Mouse (Mus musculus): ENCODE measurements around the gene Il11ra1.
"Not testable (repeated sequence)": the region's sequence is repeated elsewhere in the genome, so short reads cannot be mapped to it uniquely, and the experiment has no call there.

Gene Il11ra1

DNA sequence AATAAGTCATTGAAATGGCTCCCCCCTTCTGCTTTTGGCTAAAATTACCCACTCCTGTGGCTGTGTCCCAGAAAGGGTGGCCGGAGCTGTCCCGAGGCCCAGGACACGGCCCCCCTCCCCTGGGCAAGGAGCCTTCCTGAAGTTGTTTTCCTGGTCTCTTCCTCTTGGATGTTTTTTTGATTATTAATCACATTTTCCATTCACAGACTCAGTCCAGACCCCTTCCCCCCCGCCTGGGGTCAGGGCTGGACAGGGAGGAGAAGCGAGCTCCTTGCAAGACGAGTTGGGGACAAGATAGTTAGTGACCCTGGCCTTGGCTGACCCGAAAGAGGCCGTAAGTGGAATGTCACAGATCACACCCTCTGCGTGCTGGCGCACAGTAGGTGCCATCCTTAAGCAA lies at the start of gene Il11ra1:
TSS of gene Il11ra1 (plus strand) at position 207 of the 400 bp plus-strand sequence.
- not testable (repeated sequence) for DNase-seq (ENCODE audit: low spot score)

DNA sequence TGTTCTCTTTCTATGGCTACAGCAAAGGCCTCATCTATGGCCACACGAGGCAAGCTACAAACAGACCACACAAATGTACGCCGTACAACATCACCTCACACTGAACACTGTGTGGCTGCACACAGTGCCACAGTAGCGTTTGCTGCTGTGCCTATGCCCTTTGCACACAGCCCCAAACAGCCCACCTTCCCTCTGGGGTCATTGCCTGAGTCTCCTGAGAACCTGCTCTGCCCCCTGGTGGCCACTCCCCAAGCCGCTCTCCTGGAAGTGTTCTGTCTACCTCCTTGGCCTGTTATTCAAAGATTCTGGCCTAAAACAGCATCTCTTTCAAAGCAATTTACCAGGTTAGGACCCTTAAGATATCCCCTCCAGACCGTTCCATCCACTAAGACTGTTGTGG lies 46.5 kb upstream of the Il11ra1 start:
- DNase-seq (ENCODE audit: low spot score): peak; percentile 55

DNA sequence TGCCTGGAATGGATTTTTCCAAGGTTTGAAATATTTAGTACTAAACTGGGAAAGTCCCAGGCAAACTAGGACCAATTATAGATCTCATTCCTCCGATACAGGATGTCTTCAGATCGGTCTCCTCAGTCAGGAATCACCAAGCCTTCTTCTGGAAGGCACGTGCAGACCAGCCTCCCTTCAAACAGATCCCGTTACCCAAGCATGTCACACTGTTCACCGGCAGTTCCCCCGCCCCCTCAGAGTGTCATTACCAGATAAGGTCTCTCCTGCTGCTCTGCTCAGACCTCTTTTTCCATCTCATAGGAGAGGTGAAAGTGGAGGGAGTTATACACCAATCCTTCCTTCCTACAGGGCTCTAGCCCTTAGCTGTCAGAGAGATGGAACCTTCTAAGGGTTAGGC lies 46.1 kb upstream of the Il11ra1 start:
- no peak for DNase-seq (ENCODE audit: low spot score)

DNA sequence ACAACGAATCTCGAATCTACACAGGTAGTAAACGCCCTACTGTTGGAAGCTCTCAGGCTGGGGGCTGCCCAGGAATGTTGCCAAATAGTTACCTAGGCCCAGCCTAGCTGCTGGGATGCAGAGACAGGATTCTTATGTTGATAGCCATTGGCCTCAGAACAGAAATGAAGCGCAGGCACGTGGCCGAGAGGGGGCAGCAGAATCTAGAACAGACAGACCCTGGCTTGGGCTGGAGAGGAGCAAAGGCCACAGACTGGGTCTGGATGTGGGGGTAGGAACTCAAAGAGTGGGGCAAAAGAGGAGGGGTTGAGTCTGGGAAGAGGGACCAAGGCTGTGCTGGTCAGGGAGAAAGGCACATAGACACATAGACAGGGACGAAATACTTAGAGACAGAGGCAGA lies 45.6 kb upstream of the Il11ra1 start:
- peak; percentile 59 for DNase-seq (ENCODE audit: low spot score)

DNA sequence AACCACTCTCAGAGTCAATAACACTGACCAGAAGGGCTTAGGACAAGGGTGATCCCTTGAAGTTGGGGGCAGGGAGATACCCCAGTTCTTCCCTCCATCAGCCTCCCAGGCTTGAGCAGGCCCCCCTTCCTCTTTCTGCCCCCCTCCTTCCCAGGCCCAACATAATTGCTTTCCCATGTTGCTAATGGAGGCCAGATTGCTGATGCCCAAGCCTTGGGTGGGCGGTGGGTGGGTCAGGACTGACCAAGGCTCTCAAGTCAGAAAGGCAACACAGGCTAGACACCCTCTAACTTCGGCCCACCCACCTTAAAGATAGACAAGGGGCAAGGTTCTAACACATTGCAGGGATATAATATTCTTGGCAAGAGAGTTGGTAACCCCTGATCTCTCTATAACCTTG lies 44.3 kb upstream of the Il11ra1 start:
- no peak for DNase-seq (ENCODE audit: low spot score)

DNA sequence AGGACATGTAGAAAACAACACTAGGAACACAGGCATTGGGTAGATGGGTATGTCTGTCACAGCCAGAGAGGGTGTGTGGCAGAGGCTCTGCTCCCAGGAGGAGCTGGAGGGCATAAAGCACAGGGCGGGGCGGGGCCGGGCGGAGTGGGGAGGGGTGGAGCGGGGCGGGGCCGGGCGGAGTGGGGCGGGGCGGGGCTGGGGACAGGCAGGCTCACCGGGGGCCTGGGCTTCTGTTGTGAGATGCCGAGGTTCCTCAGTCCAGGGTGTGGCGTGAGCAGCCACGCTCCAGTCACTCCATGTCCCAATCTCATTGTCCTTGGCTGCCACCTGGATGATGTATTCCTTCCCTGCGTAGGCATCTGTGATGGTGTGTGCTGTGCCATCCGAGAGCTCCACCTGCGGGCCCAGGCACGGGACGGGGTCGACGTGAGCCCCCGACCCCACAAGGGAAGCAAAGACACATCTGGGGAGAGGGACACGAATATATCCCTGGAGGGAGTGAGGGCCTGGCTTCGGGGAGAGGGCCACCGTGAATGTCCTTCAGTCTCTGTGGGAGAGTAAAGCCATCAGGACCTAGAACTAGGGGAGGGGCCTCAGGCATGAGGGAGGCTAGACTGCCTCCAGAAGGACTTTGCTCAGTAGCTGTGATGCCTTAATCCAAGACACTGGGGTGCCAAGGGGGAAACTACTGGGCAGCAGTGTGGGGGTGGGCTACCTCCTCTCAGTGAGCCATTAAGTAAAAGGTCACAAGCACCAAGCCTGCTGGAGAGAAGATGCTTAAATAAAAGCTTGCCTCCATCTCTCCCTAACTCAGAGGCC lies 41.0 kb upstream of the Il11ra1 start:
- no peak for DNase-seq (ENCODE audit: low spot score)

DNA sequence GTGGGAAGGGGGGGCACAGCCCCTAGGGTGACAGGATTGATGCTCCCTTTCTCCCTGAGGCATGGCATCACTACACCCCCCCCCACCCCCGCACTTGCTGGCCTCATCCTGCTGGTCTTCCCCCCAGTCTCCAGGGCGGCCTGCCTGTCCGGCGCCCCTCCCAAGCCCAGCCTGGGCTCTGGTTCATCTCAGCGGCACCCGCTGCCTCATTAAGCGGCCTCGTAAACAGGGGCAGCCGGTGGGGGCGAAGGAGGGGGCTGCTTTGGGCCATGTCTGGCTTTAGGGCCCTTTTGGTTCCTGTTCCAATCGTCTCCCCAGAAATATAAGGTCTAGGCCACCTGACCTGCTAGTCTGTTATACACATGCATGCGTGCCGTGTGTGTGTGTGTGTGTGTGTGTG lies 40.2 kb upstream of the Il11ra1 start:
- no peak for DNase-seq (ENCODE audit: low spot score)

DNA sequence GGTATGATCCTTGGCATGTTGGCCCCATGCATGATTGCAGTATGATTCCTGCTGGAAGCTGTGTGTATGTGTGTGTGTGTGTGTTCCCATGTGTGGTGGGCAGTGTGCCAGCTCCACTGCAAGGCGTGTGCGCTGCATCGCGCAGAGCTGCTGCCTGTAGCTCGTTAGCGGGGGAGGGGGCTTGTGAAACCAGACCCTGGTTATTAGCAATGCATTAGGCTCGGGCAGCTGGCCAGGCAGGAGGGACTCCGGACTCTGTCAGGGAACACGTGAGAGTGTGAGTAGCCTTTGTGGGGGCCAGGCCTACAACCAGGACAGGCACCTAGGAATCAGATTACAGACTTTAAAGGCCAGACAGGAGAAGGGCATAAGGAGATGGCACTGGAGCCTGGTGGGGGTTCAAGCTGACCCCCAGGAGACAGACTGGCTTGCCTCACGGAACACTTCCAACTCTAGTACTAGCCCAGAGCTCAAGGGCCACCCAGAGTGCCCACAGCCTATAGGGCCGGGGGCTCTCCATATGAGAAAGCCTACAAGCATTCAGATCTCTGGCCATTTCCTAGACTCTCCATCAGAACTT lies 38.8 kb upstream of the Il11ra1 start:
- no peak for DNase-seq (ENCODE audit: low spot score)

DNA sequence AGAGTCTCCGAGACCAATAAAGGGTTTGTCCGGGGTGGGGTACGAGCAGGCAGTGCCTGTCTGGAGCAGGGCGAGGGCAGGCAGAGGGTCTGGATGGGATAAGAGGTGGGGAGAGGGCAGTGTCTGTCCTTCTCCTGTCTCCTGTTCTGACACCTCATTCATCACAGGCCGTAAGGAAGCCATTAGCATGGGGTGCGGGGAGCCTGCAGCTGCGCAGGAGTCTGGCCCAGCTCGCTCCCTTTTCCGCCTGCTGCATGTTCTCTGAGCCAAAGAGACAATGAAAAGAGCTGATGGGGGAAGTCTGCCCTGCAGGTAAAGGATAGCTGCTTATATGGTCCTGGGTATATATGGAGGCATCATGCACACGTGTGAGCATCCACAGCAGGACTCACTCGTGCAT lies 37.1 kb upstream of the Il11ra1 start:
- no peak for DNase-seq (ENCODE audit: low spot score)

DNA sequence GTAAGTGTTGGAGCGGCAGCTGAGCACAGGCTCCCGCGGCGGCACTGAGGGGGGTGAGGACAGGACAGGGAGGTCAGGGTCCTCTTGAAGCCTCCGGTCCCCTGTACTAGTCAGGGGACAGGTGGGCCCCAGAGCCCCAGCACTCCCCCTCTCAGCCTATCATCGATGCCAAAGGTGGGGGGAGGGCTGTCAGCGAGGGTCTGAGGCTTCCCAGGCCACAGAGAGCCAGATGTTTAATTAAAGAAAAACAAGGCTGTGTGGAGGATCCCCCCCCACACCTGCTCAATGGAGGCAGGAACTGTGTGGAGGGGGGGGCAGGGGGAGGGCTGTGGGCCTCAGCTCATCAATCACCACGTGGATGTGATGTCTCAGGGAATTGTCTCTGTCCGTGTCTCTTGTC lies 36.2 kb upstream of the Il11ra1 start:
- DNase-seq (ENCODE audit: low spot score): no peak

DNA sequence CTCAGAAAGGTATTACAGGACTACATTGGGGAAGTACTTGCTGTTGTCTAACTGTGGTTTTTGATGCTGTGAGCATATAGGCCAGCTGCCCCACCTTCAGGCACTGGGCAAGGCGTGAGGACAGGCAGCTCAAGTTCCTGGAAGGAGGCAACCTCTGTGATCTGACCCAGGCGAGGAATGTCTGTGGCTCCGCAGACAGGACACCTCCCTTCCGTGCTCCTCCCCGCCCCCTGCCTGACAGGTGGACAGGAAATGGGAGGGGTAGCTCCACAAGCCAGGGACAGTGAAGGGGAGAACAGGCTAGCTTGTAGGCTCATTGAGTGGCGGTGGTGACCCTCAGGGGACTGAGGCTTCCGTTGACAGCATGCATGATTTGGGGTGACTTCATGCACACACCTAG lies 35.3 kb upstream of the Il11ra1 start:
- no peak for DNase-seq (ENCODE audit: low spot score)

DNA sequence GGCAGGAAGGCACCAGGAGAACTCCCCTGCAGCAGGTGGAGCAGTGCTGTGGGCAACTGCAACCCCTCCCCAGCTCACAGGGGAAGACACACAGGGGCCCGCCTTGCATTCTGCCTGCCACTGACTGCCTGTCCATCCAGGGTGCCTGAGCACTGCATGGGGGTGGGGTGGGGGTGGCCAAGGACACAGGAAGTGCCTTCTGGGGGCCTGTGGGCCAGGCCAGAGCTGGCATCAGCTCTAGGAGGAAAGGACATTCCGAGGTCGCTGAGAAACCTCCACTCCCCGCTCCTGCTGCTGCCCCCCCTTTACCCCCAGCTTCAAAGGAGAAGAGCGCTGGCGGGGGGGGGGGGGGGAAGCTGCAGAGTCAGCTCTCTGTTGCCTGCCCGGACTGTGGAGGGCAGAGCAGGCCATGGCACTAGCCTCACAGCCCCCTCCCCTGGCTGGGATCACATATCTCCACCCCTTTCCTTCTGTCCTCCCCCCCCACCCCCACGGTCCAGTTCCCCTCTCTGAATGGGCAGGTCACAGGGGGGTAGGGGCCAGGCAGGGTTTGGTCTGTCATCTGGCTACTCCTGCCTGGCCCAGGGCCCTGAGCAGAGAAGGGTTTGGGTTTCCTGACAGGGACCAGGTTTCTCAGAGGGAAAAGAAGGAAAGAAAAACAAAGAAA lies 34.6 kb upstream of the Il11ra1 start:
- no peak for DNase-seq (ENCODE audit: low spot score)

DNA sequence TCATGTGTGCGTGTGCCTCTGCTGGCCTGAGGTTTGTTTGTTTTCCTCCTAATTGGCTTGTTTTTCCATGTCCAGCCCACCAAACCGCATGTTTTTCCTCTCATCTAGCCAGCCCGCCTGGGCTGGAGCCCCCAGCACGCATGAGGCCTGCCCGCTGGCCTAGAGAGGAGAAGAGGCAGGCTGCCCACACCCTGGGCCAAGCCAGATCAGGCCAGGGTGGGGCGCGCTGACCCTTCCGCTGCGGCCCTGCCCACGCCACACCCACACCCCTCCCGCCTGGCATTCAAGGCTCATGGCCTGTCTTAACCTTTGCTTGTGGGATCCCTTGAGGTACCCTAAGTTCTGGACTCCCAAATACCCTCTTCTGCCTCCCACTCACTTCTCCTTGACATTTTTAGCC lies 33.1 kb upstream of the Il11ra1 start:
- DNase-seq (ENCODE audit: low spot score): peak; percentile 46

DNA sequence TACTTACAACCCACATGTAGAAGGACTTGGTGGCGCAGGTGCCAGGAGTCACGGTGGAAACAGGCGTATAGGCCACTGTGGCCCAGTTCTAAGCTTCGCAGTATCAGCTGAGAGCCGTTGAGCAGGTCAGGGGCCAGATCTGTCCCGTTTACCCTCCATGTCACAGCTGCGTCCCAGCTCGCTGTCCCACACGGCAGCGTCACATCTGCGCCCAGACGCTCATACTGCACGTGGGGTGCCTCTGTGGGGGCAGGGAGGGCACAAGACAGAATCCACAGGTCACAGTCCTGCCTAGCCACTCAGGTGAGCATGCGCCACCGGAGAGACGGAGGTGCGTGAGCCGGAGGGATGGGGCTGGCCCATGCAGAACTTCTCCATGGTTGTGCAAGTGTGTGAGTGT lies 29.0 kb upstream of the Il11ra1 start:
- DNase-seq (ENCODE audit: low spot score): no peak

DNA sequence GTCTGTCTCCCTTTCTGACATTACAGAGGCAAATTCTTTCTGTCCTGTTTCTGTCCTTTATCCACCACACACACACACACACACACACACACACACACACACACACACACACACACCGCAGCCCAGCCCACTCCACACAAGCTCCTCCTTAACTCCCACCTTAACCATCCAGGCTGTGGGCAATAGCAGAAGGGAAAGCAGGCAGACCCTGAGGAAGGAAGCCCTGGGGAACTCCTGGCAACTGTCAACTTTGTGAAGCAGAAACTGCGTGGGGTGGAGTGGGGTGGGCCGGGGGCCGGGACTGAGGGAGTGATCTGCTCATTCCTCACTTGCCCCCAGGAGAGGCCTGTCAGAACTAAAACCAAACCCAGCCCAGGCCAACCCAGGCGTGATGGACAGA lies 28.3 kb upstream of the Il11ra1 start:
- DNase-seq (ENCODE audit: low spot score): no peak

DNA sequence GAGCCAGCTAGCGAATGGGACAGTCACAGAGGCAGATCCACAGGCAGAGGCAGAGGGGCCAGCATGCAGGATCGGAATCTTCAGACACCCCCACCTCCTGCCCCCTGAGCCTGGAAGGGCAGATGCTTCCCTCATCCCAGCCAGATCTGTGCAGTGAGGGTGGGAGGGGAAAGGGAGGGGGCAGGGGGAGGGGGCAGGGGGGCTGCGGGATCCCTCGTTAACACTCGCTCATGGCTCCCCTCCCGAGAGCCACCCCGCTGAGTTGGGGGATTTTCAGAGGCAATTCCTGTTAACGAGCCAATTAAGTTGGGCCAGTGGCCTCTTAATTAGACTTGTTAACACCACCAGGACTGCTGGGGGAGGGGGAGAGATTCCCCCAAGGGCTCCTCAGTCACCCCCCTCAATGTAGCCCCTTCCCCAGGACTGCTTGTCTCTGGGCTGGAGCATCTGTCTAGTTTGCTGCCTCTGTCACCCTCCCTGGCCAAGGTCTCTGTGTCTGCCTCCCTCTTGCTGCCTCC lies 27.8 kb upstream of the Il11ra1 start:
- no peak for DNase-seq (ENCODE audit: low spot score)

DNA sequence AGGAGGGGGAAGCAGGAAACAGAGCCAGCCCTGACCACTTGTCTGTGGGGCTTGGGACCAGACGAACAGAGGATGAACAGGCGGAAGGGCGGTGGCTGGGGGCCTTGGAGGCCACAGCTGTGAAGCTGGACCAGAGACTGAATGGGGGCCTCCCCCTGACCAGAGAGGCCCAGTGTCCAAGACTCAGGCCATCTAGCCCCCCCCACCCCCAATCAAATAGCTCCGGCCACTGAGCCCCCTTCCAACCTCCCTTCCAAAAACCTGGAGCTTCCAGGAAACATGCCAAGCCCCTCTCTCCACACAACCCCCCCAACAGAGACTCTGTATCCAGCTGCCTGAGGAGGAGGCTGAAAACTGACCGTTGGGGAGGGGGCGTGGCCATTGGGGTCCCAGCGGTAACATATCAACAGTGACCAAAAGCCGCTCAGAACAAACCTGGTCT lies 27.2 kb upstream of the Il11ra1 start:
- DNase-seq (ENCODE audit: low spot score): no peak

DNA sequence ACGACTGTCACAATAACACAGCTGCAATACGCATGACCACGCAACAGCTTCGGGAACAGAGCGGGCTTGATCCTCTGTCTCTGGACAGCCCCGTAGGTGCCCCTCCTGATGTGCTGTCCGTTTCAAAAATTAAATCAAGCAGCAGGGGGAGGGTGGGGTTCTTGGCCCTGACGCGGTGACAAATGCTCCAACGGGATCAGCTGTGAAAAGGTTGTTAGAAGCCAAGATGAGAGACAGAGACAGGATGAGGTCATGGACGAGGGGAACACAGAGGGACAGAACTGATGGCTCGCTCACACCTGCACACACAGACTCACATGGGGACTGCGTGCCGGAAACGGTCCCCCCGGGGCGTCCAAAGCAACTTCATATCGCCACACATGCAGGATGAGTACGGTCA lies 26.6 kb upstream of the Il11ra1 start:
- no peak for DNase-seq (ENCODE audit: low spot score)

DNA sequence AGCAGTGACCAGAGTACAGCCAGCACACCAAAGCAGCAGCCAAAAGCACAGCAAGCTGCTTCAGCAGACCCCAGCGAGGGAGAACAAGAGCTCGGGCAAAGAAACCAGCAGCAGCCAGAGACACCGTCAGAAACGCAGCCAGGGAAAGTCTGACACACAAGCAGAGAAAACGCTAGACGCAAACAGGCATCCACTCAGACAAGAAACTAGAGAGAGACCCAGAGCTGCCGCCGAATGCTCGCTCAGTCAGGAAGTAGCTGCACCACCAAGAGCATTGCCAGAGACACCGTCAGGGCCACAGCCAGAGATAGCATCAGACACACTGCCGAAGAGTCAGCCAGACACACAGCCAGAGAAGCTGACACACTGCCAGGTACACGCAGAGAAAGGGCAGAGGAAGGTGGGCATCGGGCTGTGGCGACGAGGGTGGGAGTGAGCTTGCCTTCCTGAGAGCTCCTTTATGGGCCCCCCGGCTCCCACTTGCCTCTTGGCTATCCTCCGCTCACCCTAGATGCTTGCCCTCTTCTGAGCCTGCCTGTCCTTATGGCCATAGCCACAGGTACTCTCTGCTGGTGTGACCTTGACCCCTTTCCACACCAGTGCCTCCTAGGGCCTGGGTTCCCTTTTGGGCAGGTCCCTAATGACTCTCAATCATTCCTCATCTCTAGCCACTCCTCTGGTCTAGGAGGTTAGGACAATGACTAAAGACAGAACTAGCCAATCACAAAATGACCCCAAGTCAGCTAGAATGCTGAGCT lies 23.4 kb upstream of the Il11ra1 start:
- DNase-seq (ENCODE audit: low spot score): no peak

DNA sequence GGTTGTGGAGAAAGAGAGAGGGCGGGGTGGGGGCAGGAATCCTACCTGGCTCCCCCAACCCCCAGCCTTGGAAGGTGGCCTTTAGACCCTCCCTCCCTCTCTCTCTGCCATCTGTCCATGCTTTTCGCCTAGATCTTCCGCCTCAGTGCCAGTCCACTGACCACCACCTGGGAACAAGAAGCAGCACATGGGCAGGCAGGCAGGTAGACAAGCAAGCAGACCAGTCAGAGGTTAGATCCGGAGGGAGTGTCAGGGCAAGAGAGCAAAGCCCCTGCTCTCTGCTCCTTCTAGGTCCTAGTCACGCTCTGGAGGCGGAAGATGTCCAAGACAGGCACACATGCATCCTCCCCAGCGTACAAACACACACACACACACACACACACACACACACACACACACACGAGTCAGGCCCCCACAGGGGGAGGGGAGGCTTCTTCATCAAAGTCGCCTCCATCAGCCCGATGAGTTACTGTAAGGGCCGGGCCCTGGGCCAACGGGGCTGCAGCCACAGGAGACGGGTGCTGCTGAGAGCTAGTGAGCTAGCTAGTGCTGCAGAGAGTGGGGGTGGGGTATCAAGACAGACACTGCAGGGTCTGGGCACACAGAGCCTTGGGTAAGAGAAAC lies 22.7 kb upstream of the Il11ra1 start:
- no peak for DNase-seq (ENCODE audit: low spot score)

DNA sequence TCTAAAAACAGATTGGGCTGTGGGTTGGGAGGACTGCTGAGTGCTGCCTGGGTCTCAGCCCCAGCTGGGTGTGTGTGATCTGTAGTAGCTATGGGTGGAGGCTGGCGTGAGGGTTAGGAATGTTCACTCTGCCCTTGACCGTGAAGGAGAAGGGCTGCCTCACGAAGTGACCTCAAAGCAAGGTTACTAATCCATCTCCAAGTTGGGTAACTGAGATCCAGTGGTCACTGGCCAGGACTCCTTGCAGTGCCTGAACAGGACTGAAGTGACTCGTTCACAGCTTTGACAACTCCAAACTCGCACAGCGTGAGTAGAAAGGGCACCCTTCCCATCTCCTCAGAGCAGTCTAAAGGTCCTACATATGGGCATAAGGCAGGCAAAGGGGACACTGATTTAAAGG lies 20.9 kb upstream of the Il11ra1 start:
- no peak for DNase-seq (ENCODE audit: low spot score)

DNA sequence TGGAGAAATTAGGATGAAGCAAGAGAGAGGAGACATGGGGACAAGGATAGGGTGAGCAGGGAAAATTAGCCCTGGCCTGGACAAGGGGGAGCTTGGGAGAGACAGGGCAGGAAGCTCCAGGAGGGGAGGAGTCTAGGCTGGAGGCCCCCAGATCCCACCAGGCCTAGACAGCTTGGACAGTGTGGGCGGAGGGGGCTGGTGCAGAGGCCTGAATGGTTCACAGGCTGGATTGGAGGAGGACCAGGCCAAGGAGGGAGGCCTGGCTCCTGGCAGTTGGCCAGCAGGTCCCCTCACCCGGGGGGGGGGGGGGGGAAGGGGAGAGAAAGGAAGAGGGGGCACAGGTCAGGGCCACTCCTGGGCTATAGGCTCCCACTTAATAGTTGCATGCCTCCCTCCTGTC lies 20.5 kb upstream of the Il11ra1 start:
- no peak for DNase-seq (ENCODE audit: low spot score)

Data from ovary, postnatal 36 days (tissue).